Mouse (Mus musculus) heart, postnatal 25 days (tissue): ENCODE data around the gene Pcbp2. TPM values are rescaled to one million over a fixed set of nuclear protein-coding genes. Genes with fewer than 3 reads are reported as not detected.

ENCODE experiments used
- total RNA-seq, 2 experiments: library from RNA; stranded (reverse); gene quantifications; 2 replicates each; pipeline ENCODE4 v1.2.3; 2021

Pcbp2 gene
- total RNA-seq, 2 experiments from 2014 or later, result 458 to 504 TPM

Other genes with a start within 250 kb of the Pcbp2 start
- 1 to 10 TPM; 1.3 TPM for gene Itgb7, start 238.6 kb upstream of the Pcbp2 start, total RNA-seq
- 10 to 100 TPM; 17.0 to 20.8 TPM for gene Rarg, start 213.0 kb upstream of the Pcbp2 start, total RNA-seq
- not detected for gene Gm9918, start 200.0 kb upstream of the Pcbp2 start, total RNA-seq
- gene Mfsd5, start 191.1 kb upstream of the Pcbp2 start, total RNA-seq, result 10 to 100 TPM; 15.5 to 18.5 TPM
- gene Espl1, start 174.3 kb upstream of the Pcbp2 start, total RNA-seq, result 1 to 10 TPM in 1 of 2 experiments, under 1 TPM in 1; 0.65 to 1.9 TPM
- gene Pfdn5, start 144.4 kb upstream of the Pcbp2 start, total RNA-seq, result 100 to 1,000 TPM; 284 to 288 TPM
- gene Myg1, start 138.8 kb upstream of the Pcbp2 start, total RNA-seq, result 10 to 100 TPM; 21.3 to 23.1 TPM
- gene Aaas, start 119.8 kb upstream of the Pcbp2 start, total RNA-seq, result 10 to 100 TPM; 10.2 to 11.2 TPM
- not detected for gene Sp7, start 103.4 kb upstream of the Pcbp2 start, total RNA-seq
- gene Sp1, start 64.4 kb upstream of the Pcbp2 start, total RNA-seq, result 10 to 100 TPM; 42.7 to 44.4 TPM
- gene Amhr2, start 25.2 kb upstream of the Pcbp2 start, total RNA-seq, result under 1 TPM; 0.68 to 0.84 TPM
- gene Prr13, start 11.5 kb upstream of the Pcbp2 start, total RNA-seq, result 10 to 100 TPM; 20.6 to 21.0 TPM
- not detected for gene Gm10337, start 33.2 kb downstream of the Pcbp2 start, total RNA-seq
- 1 to 10 TPM; 3.2 to 4.5 TPM for gene Map3k12, start 46.5 kb downstream of the Pcbp2 start, total RNA-seq
- 10 to 100 TPM; 46.6 to 47.6 TPM for gene Tarbp2, start 47.7 kb downstream of the Pcbp2 start, total RNA-seq
- gene Npff, start 54.4 kb downstream of the Pcbp2 start, total RNA-seq, result 1 to 10 TPM; 2.5 to 2.8 TPM
- gene Gm28047, start 154.5 kb downstream of the Pcbp2 start, total RNA-seq, result not detected
- gene Atf7, start 154.9 kb downstream of the Pcbp2 start, total RNA-seq, result 10 to 100 TPM; 45.9 to 56.2 TPM
- 10 to 100 TPM; 38.9 to 50.4 TPM for gene Atp5g2, start 201.8 kb downstream of the Pcbp2 start, total RNA-seq